10 mouse cellular contexts compared by ENCODE assay signal in the genomic region with DNA sequence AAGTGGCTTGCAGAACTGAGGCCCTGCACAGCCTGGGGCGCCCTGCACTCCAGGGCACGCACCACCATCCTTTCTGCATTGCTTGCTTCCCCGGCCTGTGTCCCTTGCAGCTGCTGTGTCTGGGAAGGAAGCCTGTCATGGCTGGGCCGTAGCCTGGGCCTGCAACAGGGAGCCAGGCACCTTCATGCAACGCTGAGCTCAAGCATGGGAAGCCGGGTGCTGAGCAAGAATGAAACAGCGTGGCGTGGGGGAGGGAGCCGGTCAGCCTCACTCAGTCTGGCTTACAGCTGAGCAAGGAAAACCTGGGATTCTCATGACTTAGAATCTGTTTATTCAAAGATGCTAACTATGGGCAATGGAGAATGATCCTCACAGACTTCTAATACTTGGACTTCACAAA. TPM values are rescaled to one million over a fixed set of nuclear protein-coding genes. Genes with fewer than 3 reads are reported as not detected.
DNase-seq lines count a peak whose midpoint lies in the region; ATAC-seq and TF ChIP-seq lines count a peak whose summit lies in the region.
"Had no signal": no experiment of that assay in that cellular context is flagged by ENCODE, and none has a peak within 500 bp of the region (broad histone marks: within the 10 kb centered on the region; RNA-seq: fewer than 3 reads in every experiment).

No protein-coding gene starts in this region.

- H3K9ac ChIP-seq in forebrain, embryonic 16.5 days (replicated peaks; ENCODE audit: low read depth, low read length), result no peak overlapping the region
- no peak overlapping the region for H3K9ac ChIP-seq in hindbrain, embryonic 16.5 days (ENCODE audit: low read depth, low read length)
- H3K9ac ChIP-seq in intestine, embryonic 15.5 days, result no peak overlapping the region
- H3K9ac ChIP-seq: limb, embryonic 13.5 days had no signal

- H3K27ac ChIP-seq in forebrain, embryonic 10.5 days, result peak overlapping the region; percentile 17; the same call in 1 of the 2 replicates
- H3K27ac ChIP-seq in forebrain, embryonic 16.5 days (ENCODE audit: low read length), result no peak overlapping the region
- H3K27ac ChIP-seq in hindbrain, embryonic 16.5 days (ENCODE audit: low read depth, low read length), result peak overlapping the region; percentile 6; the same call in 1 of the 2 replicates
- H3K27ac ChIP-seq in intestine, embryonic 15.5 days, result no peak overlapping the region
- H3K27ac ChIP-seq: limb, embryonic 13.5 days had no signal

- H3K4me3 ChIP-seq in forebrain, embryonic 10.5 days, result no peak overlapping the region
- no peak overlapping the region for H3K4me3 ChIP-seq in forebrain, embryonic 16.5 days (replicated peaks; ENCODE audit: low read length)
- H3K4me3 ChIP-seq in E14TG2a.4 (replicated peaks; ENCODE audit: low read length), result peak overlapping the region; percentile 39
- H3K4me3 ChIP-seq in hindbrain, embryonic 16.5 days (ENCODE audit: low read length), result no peak overlapping the region
- no peak overlapping the region for H3K4me3 ChIP-seq in intestine, embryonic 15.5 days (replicated peaks)
- H3K4me3 ChIP-seq: limb, embryonic 13.5 days had no signal

- ATAC-seq in forebrain, embryonic 16.5 days, result no peak
- ATAC-seq in hindbrain, embryonic 16.5 days, result no peak; the same call in 1 of the 2 replicates
- no peak for ATAC-seq in intestine, embryonic 15.5 days

- H3K4me2 ChIP-seq in forebrain, embryonic 16.5 days (ENCODE audit: low read length), result no peak overlapping the region
- H3K4me2 ChIP-seq in hindbrain, embryonic 16.5 days (ENCODE audit: low read length), result no peak overlapping the region
- no peak overlapping the region for H3K4me2 ChIP-seq in intestine, embryonic 15.5 days (replicated peaks)
- H3K4me2 ChIP-seq: limb, embryonic 13.5 days had no signal

- no peaks in the 10 kb centered on the region for H3K27me3 ChIP-seq in forebrain, embryonic 10.5 days (ENCODE audit: poor library complexity, severe bottlenecking)
- H3K27me3 ChIP-seq in forebrain, embryonic 16.5 days (replicated peaks; ENCODE audit: control insufficient read depth, insufficient read depth, low read length), result no peaks in the 10 kb centered on the region
- no peaks in the 10 kb centered on the region for H3K27me3 ChIP-seq in E14TG2a.4 (ENCODE audit: insufficient read depth, low read length)
- H3K27me3 ChIP-seq in hindbrain, embryonic 16.5 days (replicated peaks; ENCODE audit: control insufficient read depth, insufficient read depth, low read length), result no peaks in the 10 kb centered on the region
- no peaks in the 10 kb centered on the region for H3K27me3 ChIP-seq in intestine, embryonic 15.5 days (replicated peaks)
- H3K27me3 ChIP-seq: limb, embryonic 13.5 days had no signal

- intact Hi-C loops in left cerebral cortex, postnatal 14 days (cut with DNase I), result no loop called here

- no peak for TF ChIP-seq CTCF in E14TG2a.4 (conservative IDR thresholded peaks at IDR 0.05; ENCODE audit: low read length)

- H3K4me1 ChIP-seq in forebrain, embryonic 10.5 days, result peaks cover 22% of the 10 kb centered on the region
- peaks cover 5% of the 10 kb centered on the region for H3K4me1 ChIP-seq in forebrain, embryonic 16.5 days (replicated peaks; ENCODE audit: control insufficient read depth, insufficient read depth, low read length)
- peaks cover 48% of the 10 kb centered on the region for H3K4me1 ChIP-seq in E14TG2a.4 (replicated peaks; ENCODE audit: low read depth, low read length)
- peaks cover 18% of the 10 kb centered on the region for H3K4me1 ChIP-seq in hindbrain, embryonic 16.5 days (ENCODE audit: control insufficient read depth, insufficient read depth, low read depth, low read length)
- H3K4me1 ChIP-seq in intestine, embryonic 15.5 days (replicated peaks), result peaks cover 5% of the 10 kb centered on the region; the same call in 1 of the 2 replicates

- 73% methylated on average over 9 of the region's 9 CpGs for WGBS in forebrain, embryonic 10.5 days
- WGBS in forebrain, embryonic 16.5 days, result 75% methylated on average over 9 of the region's 9 CpGs
- WGBS in hindbrain, embryonic 16.5 days, result 57% methylated on average over 9 of the region's 9 CpGs
- WGBS in intestine, embryonic 15.5 days, result 58% methylated on average over 9 of the region's 9 CpGs

- no peak for DNase-seq in forebrain, embryonic 10.5 days (ENCODE audit: extremely low spot score, low spot score)
- DNase-seq in left cerebral cortex, postnatal 14 days (ENCODE audit: low spot score in 2 of 2), result peak; percentile 54 to 61
- no peak for DNase-seq in adrenal gland, adult 8-10 months
- DNase-seq in thymus, postnatal 14 days, result no peak

- H3K9me3 ChIP-seq in forebrain, embryonic 10.5 days, result no peaks in the 10 kb centered on the region
- no peaks in the 10 kb centered on the region for H3K9me3 ChIP-seq in forebrain, embryonic 16.5 days (ENCODE audit: control insufficient read depth, low read length)
- no peaks in the 10 kb centered on the region for H3K9me3 ChIP-seq in E14TG2a.4 (ENCODE audit: low read length)
- no peaks in the 10 kb centered on the region for H3K9me3 ChIP-seq in hindbrain, embryonic 16.5 days (ENCODE audit: control insufficient read depth, low read length)
- H3K9me3 ChIP-seq in intestine, embryonic 15.5 days, result no peaks in the 10 kb centered on the region
- H3K9me3 ChIP-seq: limb, embryonic 13.5 days had no signal

- H3K36me3 ChIP-seq in forebrain, embryonic 10.5 days (replicated peaks), result no peaks in the 10 kb centered on the region
- H3K36me3 ChIP-seq in forebrain, embryonic 16.5 days (ENCODE audit: control insufficient read depth, insufficient read depth), result no peaks in the 10 kb centered on the region
- no peaks in the 10 kb centered on the region for H3K36me3 ChIP-seq in E14TG2a.4 (ENCODE audit: insufficient read depth, low read length)
- no peaks in the 10 kb centered on the region for H3K36me3 ChIP-seq in hindbrain, embryonic 16.5 days (ENCODE audit: control insufficient read depth, insufficient read depth, low read length)
- no peaks in the 10 kb centered on the region for H3K36me3 ChIP-seq in intestine, embryonic 15.5 days
- H3K36me3 ChIP-seq: limb, embryonic 13.5 days had no signal

RNA-seq across cellular contexts. Expression of a gene that starts 33.1 kb away (rescaled TPM):
- not detected in 2 replicates for polyA plus RNA-seq in forebrain, embryonic 10.5 days (2016; fragmentation: Nextera tagmentation; extraction: Ambion mirVana)
- polyA plus RNA-seq in forebrain, embryonic 16.5 days (2015; fragmentation: Nextera tagmentation; extraction: Ambion mirVana), result not detected in 2 replicates
- polyA plus RNA-seq in hindbrain, embryonic 16.5 days (2015; fragmentation: Nextera tagmentation; extraction: Ambion mirVana), result 0.19 TPM in 1 of 2 replicates, not detected in the other
- total RNA-seq in left cerebral cortex, postnatal 14 days (2021), result 1 to 10 TPM; 2.3 to 3.3 TPM
- total RNA-seq in adrenal gland, adult 8-10 months (2022), result 1 to 10 TPM in 1 of 4 experiments, under 1 TPM in 3; 0.35 to 1.9 (median 0.55) TPM
- not detected in 2 replicates for polyA plus RNA-seq in intestine, embryonic 15.5 days (2015; fragmentation: Nextera tagmentation; extraction: Ambion mirVana)
- total RNA-seq: neutrophil, adult 5-6 weeks had no signal

RNA-seq across cellular contexts. Expression of a gene that starts 36.2 kb away (rescaled TPM):
- polyA plus RNA-seq in forebrain, embryonic 10.5 days (2016; fragmentation: Nextera tagmentation; extraction: Ambion mirVana), result 3.4 and 3.9 TPM in 2 replicates
- 11.1 and 12.4 TPM in 2 replicates for polyA plus RNA-seq in forebrain, embryonic 16.5 days (2015; fragmentation: Nextera tagmentation; extraction: Ambion mirVana)
- 20.7 and 21.8 TPM in 2 replicates for polyA plus RNA-seq in hindbrain, embryonic 16.5 days (2015; fragmentation: Nextera tagmentation; extraction: Ambion mirVana)
- 100 to 1,000 TPM; 155 TPM for total RNA-seq in left cerebral cortex, postnatal 14 days (2021)
- 10 to 100 TPM in 3 of 4 experiments, 1 to 10 TPM in 1; 9.4 to 20.1 (median 13.7) TPM for total RNA-seq in adrenal gland, adult 8-10 months (2022)
- polyA plus RNA-seq in intestine, embryonic 15.5 days (2015; fragmentation: Nextera tagmentation; extraction: Ambion mirVana), result 4.9 and 5.1 TPM in 2 replicates
- total RNA-seq: neutrophil, adult 5-6 weeks had no signal

Comparison
In these comparisons a context has a peak if more than half of its experiments do, and no peak if none do; other contexts are left out.
1. H3K27ac ChIP-seq: peak in forebrain, embryonic 10.5 days (single experiment) and hindbrain, embryonic 16.5 days (single experiment); none in forebrain, embryonic 16.5 days (single experiment) and intestine, embryonic 15.5 days (single experiment).
2. DNase-seq: peak in left cerebral cortex, postnatal 14 days (2 of 2); none in forebrain, embryonic 10.5 days (single experiment), adrenal gland, adult 8-10 months (single experiment) and thymus, postnatal 14 days (single experiment).